Mouse (Mus musculus) heart, embryonic 16.5 days (tissue): Measurements from ENCODE around the gene Rbm4b. TPM values are rescaled to one million over a fixed set of nuclear protein-coding genes. Genes with fewer than 3 reads are reported as not detected.

Experiments used
- ATAC-seq: fragments of 200-750 bp; cut with Nextera tagmentation; replicated peaks from 2 replicates; pipeline ENCODE4 v1.8.0; 2017; ENCODE audit warnings: moderate number of reproducible peaks; ENCODE audit not compliant: insufficient read depth, low FRiP score; ENCODE audit errors: extremely low read depth
- H3K27ac ChIP-seq: fragments of 300-500 bp; sonication (generic); 2 replicates; pipeline ENCODE4 v1.5.1; 2014; ENCODE audit warnings: mild to moderate bottlenecking, low read length, control low read depth, moderate library complexity
- H3K27me3 ChIP-seq: fragments of 300-500 bp; sonication (generic); 2 replicates; pipeline ENCODE4 v1.6.1; 2014; ENCODE audit warnings: low read length, mixed read lengths; ENCODE audit not compliant: control insufficient read depth, insufficient read depth
- H3K36me3 ChIP-seq: fragments of 300-500 bp; sonication (generic); 2 replicates; pipeline ENCODE4 v1.6.1; 2014; ENCODE audit not compliant: control insufficient read depth, insufficient read depth
- H3K4me1 ChIP-seq: fragments of 300-500 bp; sonication (generic); 2 replicates; pipeline ENCODE4 v1.6.1; 2014; ENCODE audit warnings: low read length, mixed read lengths; ENCODE audit not compliant: control insufficient read depth, insufficient read depth
- H3K4me2 ChIP-seq: fragments of 300-500 bp; sonication (generic); 2 replicates; pipeline ENCODE4 v1.6.1; 2014; ENCODE audit warnings: low read depth, mild to moderate bottlenecking, control low read depth, low read length
- H3K4me3 ChIP-seq: fragments of 300-500 bp; sonication (generic); 2 replicates; pipeline ENCODE4 v1.5.1; 2014; ENCODE audit warnings: mild to moderate bottlenecking, control low read depth, low read length
- H3K9ac ChIP-seq: fragments of 300-500 bp; sonication (generic); 2 replicates; pipeline ENCODE4 v1.6.1; 2014; ENCODE audit warnings: low read length, control low read depth
- H3K9me3 ChIP-seq: fragments of 300-500 bp; sonication (generic); replicated peaks from 2 replicates; pipeline ENCODE4 v1.6.1; 2016; ENCODE audit warnings: low read length; ENCODE audit not compliant: control insufficient read depth
- WGBS: fragments of 180-500 bp; shearing (Covaris S2); extraction: QIAGEN DNeasy Blood & Tissue Kit; methylation state at CpG from one replicate; pipeline ENCODE4 v1.1.7; 2014; 5-methylcytosine and 5-hydroxymethylcytosine counted together
- polyA plus RNA-seq: library from polyadenylated mRNA; unstranded; fragments of >200 nt; fragmentation: Nextera tagmentation; extraction: Ambion mirVana; gene quantifications from 2 replicates; pipeline ENCODE4 v1.2.1, GENCODE M21; 2015

Rbm4b gene
- polyA plus RNA-seq, 1 experiment from 2014 or later: 38.0 TPM

GRCm38 (mm10) chr19:4739762-4740161 is 16.5 kb upstream of the Rbm4b start:
- 76% methylated on average over 5 of the region's 5 CpGs for WGBS
- H3K4me1 ChIP-seq: no peaks in the 10 kb centered on the region
- no peak overlapping the region for H3K4me2 ChIP-seq
- H3K27ac ChIP-seq: no peak overlapping the region
- no peak for ATAC-seq
- no peaks in the 10 kb centered on the region for H3K27me3 ChIP-seq
- H3K36me3 ChIP-seq: no peaks in the 10 kb centered on the region
- H3K4me3 ChIP-seq: no peak overlapping the region
- no peak overlapping the region for H3K9ac ChIP-seq
- no peaks in the 10 kb centered on the region for H3K9me3 ChIP-seq

- no peaks in the 10 kb centered on the region for H3K9me3 ChIP-seq
- no peak overlapping the region for H3K27ac ChIP-seq
- WGBS: 73% methylated on average over 10 of the region's 10 CpGs
- no peaks in the 10 kb centered on the region for H3K36me3 ChIP-seq
- ATAC-seq: no peak
- H3K4me3 ChIP-seq: no peak overlapping the region
- H3K4me1 ChIP-seq: 0 out of 2 replicates have a peak, but pooled peaks cover 4% of the 10 kb centered on the region
- H3K27me3 ChIP-seq: no peaks in the 10 kb centered on the region
- no peak overlapping the region for H3K9ac ChIP-seq
- H3K4me2 ChIP-seq: no peak overlapping the region
Observed at GRCm38 (mm10) chr19:4741482-4741881, 14.8 kb upstream of the Rbm4b start.

- Histone ChIP-seq H3K27ac (no peak overlapping the region), H3K36me3 (no peaks in the 10 kb centered on the region), H3K4me1 (0 out of 2 replicates have a peak, but pooled peaks cover 4% of the 10 kb centered on the region), H3K9me3 (no peaks in the 10 kb centered on the region), H3K4me2 (no peak overlapping the region), H3K27me3 (no peaks in the 10 kb centered on the region), H3K9ac (no peak overlapping the region), H3K4me3 (no peak overlapping the region)
- ATAC-seq: no peak
- WGBS: 79% methylated on average over 6 of the region's 6 CpGs
Observed at GRCm38 (mm10) chr19:4742229-4742628, 14.1 kb upstream of the Rbm4b start.

- 44% methylated on average over 5 of the region's 5 CpGs for WGBS
- H3K4me2 ChIP-seq: no peak overlapping the region
- no peak for ATAC-seq
- H3K4me3 ChIP-seq: no peak overlapping the region
- no peaks in the 10 kb centered on the region for H3K36me3 ChIP-seq
- H3K27ac ChIP-seq: no peak overlapping the region
- no peaks in the 10 kb centered on the region for H3K27me3 ChIP-seq
- H3K4me1 ChIP-seq: 0 out of 2 replicates have a peak, but pooled peaks cover 4% of the 10 kb centered on the region
- H3K9ac ChIP-seq: no peak overlapping the region
- no peaks in the 10 kb centered on the region for H3K9me3 ChIP-seq
Observed at GRCm38 (mm10) chr19:4743524-4743923, 12.8 kb upstream of the Rbm4b start.

- ATAC-seq: no peak
- WGBS: 75% methylated on average over 14 of the region's 14 CpGs
Observed at GRCm38 (mm10) chr19:4744026-4744425, 12.3 kb upstream of the Rbm4b start.

GRCm38 (mm10) chr19:4745057-4745456 is 11.2 kb upstream of the Rbm4b start:
- Histone ChIP-seq H3K4me3 (no peak overlapping the region), H3K27me3 (no peaks in the 10 kb centered on the region), H3K4me2 (no peak overlapping the region), H3K27ac (no peak overlapping the region), H3K36me3 (no peaks in the 10 kb centered on the region), H3K9me3 (no peaks in the 10 kb centered on the region), H3K9ac (no peak overlapping the region), H3K4me1 (0 out of 2 replicates have a peak, but pooled peaks cover 4% of the 10 kb centered on the region)
- ATAC-seq: no peak
- 26% methylated on average over 9 of the region's 9 CpGs for WGBS

More at GRCm38 (mm10) chr19:4744026-4744425, 12.3 kb upstream of the Rbm4b start:
- H3K9me3 ChIP-seq: no peaks in the 10 kb centered on the region
- no peak overlapping the region for H3K4me2 ChIP-seq
- no peaks in the 10 kb centered on the region for H3K27me3 ChIP-seq
- no peaks in the 10 kb centered on the region for H3K36me3 ChIP-seq
- H3K4me3 ChIP-seq: no peak overlapping the region
- 0 out of 2 replicates have a peak, but pooled peaks cover 4% of the 10 kb centered on the region for H3K4me1 ChIP-seq
- H3K9ac ChIP-seq: no peak overlapping the region
- no peak overlapping the region for H3K27ac ChIP-seq

- no peaks in the 10 kb centered on the region for H3K9me3 ChIP-seq
- 0 out of 2 replicates have a peak, but pooled peaks cover 4% of the 10 kb centered on the region for H3K4me1 ChIP-seq
- no peaks in the 10 kb centered on the region for H3K27me3 ChIP-seq
- no peak overlapping the region for H3K4me2 ChIP-seq
- no peak overlapping the region for H3K4me3 ChIP-seq
- H3K27ac ChIP-seq: no peak overlapping the region
- WGBS: 89% methylated on average over 10 of the region's 10 CpGs
- no peaks in the 10 kb centered on the region for H3K36me3 ChIP-seq
- no peak for ATAC-seq
- H3K9ac ChIP-seq: no peak overlapping the region
Observed at GRCm38 (mm10) chr19:4745681-4746080, 10.6 kb upstream of the Rbm4b start.

- ATAC-seq: no peak
- Histone ChIP-seq H3K36me3 (no peaks in the 10 kb centered on the region), H3K4me1 (0 out of 2 replicates have a peak, but pooled peaks cover 4% of the 10 kb centered on the region), H3K27ac (no peak overlapping the region), H3K9ac (no peak overlapping the region), H3K4me2 (no peak overlapping the region), H3K27me3 (no peaks in the 10 kb centered on the region), H3K4me3 (no peak overlapping the region), H3K9me3 (no peaks in the 10 kb centered on the region)
- 80% methylated on average over 14 of the region's 14 CpGs for WGBS
Observed at GRCm38 (mm10) chr19:4746611-4747010, 9.7 kb upstream of the Rbm4b start.

GRCm38 (mm10) chr19:4747631-4748312 is 8.5 kb upstream of the Rbm4b start:
- ATAC-seq: no peak
- Histone ChIP-seq H3K4me3 (no peak overlapping the region), H3K27me3 (no peaks in the 10 kb centered on the region), H3K27ac (no peak overlapping the region), H3K36me3 (no peaks in the 10 kb centered on the region), H3K9me3 (no peaks in the 10 kb centered on the region), H3K4me2 (no peak overlapping the region), H3K9ac (no peak overlapping the region), H3K4me1 (0 out of 2 replicates have a peak, but pooled peaks cover 4% of the 10 kb centered on the region)
- 88% methylated on average over 9 of the region's 9 CpGs for WGBS
